Mouse (Mus musculus) kidney, embryonic 15.5 days (tissue): ENCODE measurements around the gene Itga9. TPM values are rescaled to one million over a fixed set of nuclear protein-coding genes. Genes with fewer than 3 reads are reported as not detected.
A peak's percentile ranks its signal among the peaks of the same experiment; 100 is the strongest.

ENCODE experiments used
- ATAC-seq: fragments of 200-750 bp; cut with Nextera tagmentation; replicated peaks from 2 replicates; pipeline ENCODE4 v1.8.0; 2017; ENCODE audit warnings: moderate TSS enrichment; ENCODE audit not compliant: low FRiP score
- H3K27ac ChIP-seq: fragments of 300-500 bp; sonication (generic); 2 replicates; pipeline ENCODE4 v1.5.1; 2015; ENCODE audit warnings: mild to moderate bottlenecking, inconsistent platforms
- H3K27me3 ChIP-seq: fragments of 300-500 bp; sonication (generic); 2 replicates; pipeline ENCODE4 v1.6.1; 2015; ENCODE audit warnings: inconsistent platforms
- H3K36me3 ChIP-seq: fragments of 300-500 bp; sonication (generic); 2 replicates; pipeline ENCODE4 v1.6.1; 2015; ENCODE audit warnings: inconsistent platforms
- H3K4me1 ChIP-seq: fragments of 300-500 bp; sonication (generic); 2 replicates; pipeline ENCODE4 v1.6.1; 2015; ENCODE audit warnings: inconsistent platforms
- H3K4me2 ChIP-seq: fragments of 300-500 bp; sonication (generic); 2 replicates; pipeline ENCODE4 v1.6.1; 2015; ENCODE audit warnings: moderate library complexity, mild to moderate bottlenecking, inconsistent platforms
- H3K4me3 ChIP-seq: fragments of 300-500 bp; sonication (generic); replicated peaks from 2 replicates; pipeline ENCODE4 v1.5.1; 2015; ENCODE audit warnings: mild to moderate bottlenecking, inconsistent platforms
- H3K9ac ChIP-seq: fragments of 300-500 bp; sonication (generic); 2 replicates; pipeline ENCODE4 v1.6.1; 2015; ENCODE audit warnings: mild to moderate bottlenecking, inconsistent platforms
- H3K9me3 ChIP-seq: fragments of 300-500 bp; sonication (generic); replicated peaks from 2 replicates; pipeline ENCODE4 v1.6.1; 2016; ENCODE audit warnings: inconsistent platforms
- WGBS: fragments of 180-500 bp; shearing (Covaris S2); methylation state at CpG from one replicate; pipeline ENCODE4 v1.1.7; 2015; ENCODE audit warnings: mixed read lengths; 5-methylcytosine and 5-hydroxymethylcytosine counted together
- polyA plus RNA-seq: library from polyadenylated mRNA; unstranded; fragments of >200 nt; fragmentation: Nextera tagmentation; extraction: Ambion mirVana; gene quantifications from 2 replicates; pipeline ENCODE4 v1.2.1, GENCODE M21; 2015

Gene Itga9
- polyA plus RNA-seq, 1 experiment from 2014 or later, result 26.1 TPM

- peak overlapping the region; percentile 67 for H3K27ac ChIP-seq
- no peaks in the 10 kb centered on the region for H3K27me3 ChIP-seq
- WGBS, result 73% methylated on average over 4 of the region's 4 CpGs
- 0 out of 2 replicates have a peak, but pooled peaks cover under 1% of the 10 kb centered on the region for H3K36me3 ChIP-seq
- H3K4me1 ChIP-seq, result peaks cover 74% of the 10 kb centered on the region
- H3K4me3 ChIP-seq, result no peak overlapping the region
- H3K9ac ChIP-seq, result no peak overlapping the region
- no peak overlapping the region for H3K4me2 ChIP-seq
- no peaks in the 10 kb centered on the region for H3K9me3 ChIP-seq
- no peak for ATAC-seq
Measured at GRCm38 (mm10) chr9:118763203-118763602, 156.7 kb downstream of the Itga9 start.

- Histone ChIP-seq H3K4me3 (no peak overlapping the region), H3K9ac (no peak overlapping the region), H3K27ac (no peak overlapping the region), H3K36me3 (0 out of 2 replicates have a peak, but pooled peaks cover 4% of the 10 kb centered on the region), H3K9me3 (no peaks in the 10 kb centered on the region), H3K4me1 (peaks cover 70% of the 10 kb centered on the region), H3K4me2 (no peak overlapping the region), H3K27me3 (no peaks in the 10 kb centered on the region)
- WGBS, result 77% methylated on average over 3 of the region's 3 CpGs
- ATAC-seq, result no peak
Measured at GRCm38 (mm10) chr9:118763646-118764045, 157.2 kb downstream of the Itga9 start.

GRCm38 (mm10) chr9:118765059-118765458 lies 158.6 kb downstream of the Itga9 start:
- H3K36me3 ChIP-seq, result 0 out of 2 replicates have a peak, but pooled peaks cover 11% of the 10 kb centered on the region
- H3K4me3 ChIP-seq, result no peak overlapping the region
- peak overlapping the region; percentile 51; the same call in 1 of the 2 replicates for H3K27ac ChIP-seq
- ATAC-seq, result no peak
- no peaks in the 10 kb centered on the region for H3K27me3 ChIP-seq
- no peak overlapping the region for H3K9ac ChIP-seq
- no peaks in the 10 kb centered on the region for H3K9me3 ChIP-seq
- peaks cover 56% of the 10 kb centered on the region for H3K4me1 ChIP-seq
- no peak overlapping the region for H3K4me2 ChIP-seq

GRCm38 (mm10) chr9:118767008-118767407 lies 160.5 kb downstream of the Itga9 start:
- H3K27ac ChIP-seq, result no peak overlapping the region
- H3K4me2 ChIP-seq, result no peak overlapping the region
- no peak overlapping the region for H3K4me3 ChIP-seq
- no peaks in the 10 kb centered on the region for H3K9me3 ChIP-seq
- H3K27me3 ChIP-seq, result no peaks in the 10 kb centered on the region
- peaks cover 47% of the 10 kb centered on the region for H3K4me1 ChIP-seq
- WGBS, result 26% methylated on average over 7 of the region's 7 CpGs
- ATAC-seq, result no peak
- H3K36me3 ChIP-seq, result 0 out of 2 replicates have a peak, but pooled peaks cover 16% of the 10 kb centered on the region
- H3K9ac ChIP-seq, result no peak overlapping the region

- H3K4me2 ChIP-seq, result no peak overlapping the region
- H3K9ac ChIP-seq, result no peak overlapping the region
- H3K27ac ChIP-seq, result no peak overlapping the region
- H3K36me3 ChIP-seq, result peaks cover 24% of the 10 kb centered on the region; the same call in 1 of the 2 replicates
- WGBS, result 49% methylated on average over 4 of the region's 4 CpGs
- peaks cover 31% of the 10 kb centered on the region for H3K4me1 ChIP-seq
- no peak overlapping the region for H3K4me3 ChIP-seq
- no peak for ATAC-seq
- no peaks in the 10 kb centered on the region for H3K9me3 ChIP-seq
- no peaks in the 10 kb centered on the region for H3K27me3 ChIP-seq
Measured at GRCm38 (mm10) chr9:118768596-118768995, 162.1 kb downstream of the Itga9 start.

GRCm38 (mm10) chr9:118770366-118770765 lies 163.9 kb downstream of the Itga9 start:
- Histone ChIP-seq H3K9ac (no peak overlapping the region), H3K9me3 (no peaks in the 10 kb centered on the region), H3K36me3 (peaks cover 32% of the 10 kb centered on the region; the same call in 1 of the 2 replicates), H3K27me3 (no peaks in the 10 kb centered on the region), H3K27ac (no peak overlapping the region), H3K4me1 (peaks cover 15% of the 10 kb centered on the region), H3K4me3 (no peak overlapping the region), H3K4me2 (no peak overlapping the region)
- 76% methylated on average over 4 of the region's 4 CpGs for WGBS
- ATAC-seq, result no peak

GRCm38 (mm10) chr9:118774676-118775075 lies 168.2 kb downstream of the Itga9 start:
- H3K27ac ChIP-seq, result no peak overlapping the region
- no peaks in the 10 kb centered on the region for H3K27me3 ChIP-seq
- no peaks in the 10 kb centered on the region for H3K9me3 ChIP-seq
- H3K9ac ChIP-seq, result no peak overlapping the region
- WGBS, result 72% methylated on average over 6 of the region's 6 CpGs
- no peak overlapping the region for H3K4me2 ChIP-seq
- no peak for ATAC-seq
- H3K36me3 ChIP-seq, result peaks cover 37% of the 10 kb centered on the region; the same call in 1 of the 2 replicates
- H3K4me1 ChIP-seq, result no peaks in the 10 kb centered on the region
- no peak overlapping the region for H3K4me3 ChIP-seq

GRCm38 (mm10) chr9:118776880-118777438 lies 170.5 kb downstream of the Itga9 start:
- WGBS, result 93% methylated on average over 2 of the region's 2 CpGs
- Histone ChIP-seq H3K9ac (no peak overlapping the region), H3K4me2 (no peak overlapping the region), H3K27me3 (no peaks in the 10 kb centered on the region), H3K4me1 (no peaks in the 10 kb centered on the region), H3K4me3 (no peak overlapping the region), H3K9me3 (no peaks in the 10 kb centered on the region), H3K27ac (no peak overlapping the region), H3K36me3 (peaks cover 44% of the 10 kb centered on the region; the same call in 1 of the 2 replicates)
- ATAC-seq, result no peak

- Histone ChIP-seq H3K9me3 (no peaks in the 10 kb centered on the region), H3K4me2 (no peak overlapping the region), H3K36me3 (peaks cover 43% of the 10 kb centered on the region; the same call in 1 of the 2 replicates), H3K27me3 (no peaks in the 10 kb centered on the region), H3K4me3 (no peak overlapping the region), H3K4me1 (peaks cover 1% of the 10 kb centered on the region), H3K27ac (no peak overlapping the region), H3K9ac (no peak overlapping the region)
- WGBS, result 63% methylated on average over 2 of the region's 2 CpGs
- no peak for ATAC-seq
Measured at GRCm38 (mm10) chr9:118778596-118778995, 172.1 kb downstream of the Itga9 start.

GRCm38 (mm10) chr9:118784621-118785020 lies 178.1 kb downstream of the Itga9 start:
- H3K4me1 ChIP-seq, result peaks cover 10% of the 10 kb centered on the region
- peaks cover 34% of the 10 kb centered on the region; the same call in 1 of the 2 replicates for H3K36me3 ChIP-seq
- 41% methylated on average over 4 of the region's 4 CpGs for WGBS
- H3K27ac ChIP-seq, result no peak overlapping the region
- no peak overlapping the region for H3K9ac ChIP-seq
- no peaks in the 10 kb centered on the region for H3K9me3 ChIP-seq
- no peaks in the 10 kb centered on the region for H3K27me3 ChIP-seq
- no peak for ATAC-seq
- no peak overlapping the region for H3K4me3 ChIP-seq
- no peak overlapping the region for H3K4me2 ChIP-seq

GRCm38 (mm10) chr9:118785816-118786215 lies 179.3 kb downstream of the Itga9 start:
- Histone ChIP-seq H3K9me3 (no peaks in the 10 kb centered on the region), H3K4me1 (peaks cover 10% of the 10 kb centered on the region), H3K4me2 (no peak overlapping the region), H3K27me3 (no peaks in the 10 kb centered on the region), H3K36me3 (peaks cover 25% of the 10 kb centered on the region; the same call in 1 of the 2 replicates), H3K9ac (no peak overlapping the region), H3K27ac (no peak overlapping the region), H3K4me3 (no peak overlapping the region)
- no peak for ATAC-seq
- 78% methylated on average over 6 of the region's 6 CpGs for WGBS

GRCm38 (mm10) chr9:118788869-118789281 lies 182.4 kb downstream of the Itga9 start:
- H3K4me1 ChIP-seq, result peaks cover 6% of the 10 kb centered on the region
- H3K27ac ChIP-seq, result peak overlapping the region; percentile 23; the same call in 1 of the 2 replicates
- H3K27me3 ChIP-seq, result no peaks in the 10 kb centered on the region
- H3K36me3 ChIP-seq, result 0 out of 2 replicates have a peak, but pooled peaks cover 12% of the 10 kb centered on the region
- H3K4me2 ChIP-seq, result no peak overlapping the region
- ATAC-seq, result no peak
- WGBS, result 62% methylated on average over 10 of the region's 10 CpGs
- no peak overlapping the region for H3K4me3 ChIP-seq
- no peak overlapping the region for H3K9ac ChIP-seq
- H3K9me3 ChIP-seq, result no peaks in the 10 kb centered on the region
